Mouse (Mus musculus): ENCODE results near the gene Eva1a. TPM values are rescaled to one million over a fixed set of nuclear protein-coding genes. Genes with fewer than 3 reads are reported as not detected.

Eva1a gene
- polyA plus RNA-seq, 3 experiments from 2014 or later, result not detected

DNA sequence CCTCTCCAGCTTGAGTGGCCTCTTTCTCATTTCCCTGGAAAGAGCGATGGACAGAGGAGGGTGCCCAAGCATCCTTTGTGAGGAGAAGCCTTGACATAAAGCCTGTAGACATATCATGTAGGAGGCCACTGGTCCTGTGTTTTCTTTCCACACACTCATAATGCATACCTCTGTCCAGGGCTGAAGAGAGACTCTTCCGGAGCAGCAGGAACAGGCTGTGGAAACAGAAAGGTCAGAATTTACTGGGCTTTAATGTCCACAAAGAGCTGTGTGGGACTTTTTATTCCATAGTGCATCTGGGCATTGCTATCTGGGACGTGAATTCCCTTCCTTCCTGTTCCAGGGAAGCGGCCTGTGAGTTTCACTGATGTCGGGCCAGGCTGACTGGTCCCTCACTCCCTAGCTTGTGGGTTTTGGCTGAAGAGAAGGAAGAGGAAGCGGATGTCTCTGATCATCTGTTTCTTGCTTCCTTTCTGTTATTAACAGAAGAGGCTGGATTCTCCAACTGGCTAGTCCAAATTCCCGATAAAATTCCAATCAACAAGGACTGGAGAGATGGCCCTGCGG is 25.8 kb downstream of the Eva1a start:
- ATAC-seq, result no peak

DNA sequence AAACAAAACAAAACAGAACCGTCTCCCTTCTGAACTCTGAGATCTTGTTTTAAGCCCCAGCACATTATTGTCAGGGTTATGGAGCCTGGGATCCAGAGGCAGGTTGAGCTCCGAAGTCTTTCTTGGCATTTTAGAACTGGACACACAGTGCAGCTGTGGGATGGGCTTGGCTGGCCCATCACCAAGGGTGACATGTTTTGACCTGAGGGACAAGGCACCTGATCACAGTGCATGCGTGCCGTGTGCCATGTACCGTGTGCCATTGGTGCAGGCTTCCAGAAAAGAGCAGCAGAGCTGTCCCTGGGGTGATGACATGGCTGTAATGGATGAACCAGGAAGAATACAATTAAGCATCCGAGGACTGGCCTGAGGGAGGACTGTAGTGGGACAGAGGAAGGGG is 29.6 kb downstream of the Eva1a start:
- ATAC-seq, result no peak

DNA sequence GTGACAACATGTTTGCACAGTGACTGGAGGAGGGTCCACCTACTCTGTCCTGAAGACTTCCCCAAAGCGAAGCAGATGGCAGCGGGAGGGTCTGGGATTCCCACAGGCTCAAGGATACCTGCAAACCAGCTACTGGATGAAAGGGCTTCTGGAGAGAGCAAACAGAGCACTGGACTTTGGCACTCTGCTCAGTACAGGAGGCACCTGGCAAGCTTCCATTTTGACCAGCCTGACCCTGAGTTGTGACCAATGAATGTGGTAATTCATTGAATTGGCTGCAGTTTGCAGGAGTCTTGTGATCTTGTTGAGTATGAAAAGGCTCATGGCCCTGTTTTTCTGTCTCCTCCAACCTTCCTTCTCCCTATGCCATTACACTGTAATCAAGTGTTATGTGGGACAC is 32.2 kb downstream of the Eva1a start:
- no peak for ATAC-seq

DNA sequence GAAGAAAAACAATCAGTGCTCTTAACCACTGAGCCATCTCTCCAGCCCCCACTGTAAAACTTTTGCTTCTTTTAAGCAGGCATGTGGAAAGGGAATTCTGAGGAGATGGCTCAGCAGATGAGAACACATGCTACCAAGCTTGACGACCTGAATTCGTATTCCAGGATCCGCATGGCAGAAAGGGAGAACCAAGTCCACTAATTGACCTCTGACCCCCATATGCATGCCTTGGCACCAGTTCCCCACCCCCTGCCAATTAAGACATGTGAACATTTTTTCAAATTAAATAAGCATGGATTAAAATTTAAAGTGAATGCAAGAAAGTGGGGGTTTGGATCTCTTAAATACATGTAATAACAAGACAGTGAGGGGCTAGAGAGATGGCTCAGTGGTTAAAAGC is 32.7 kb downstream of the Eva1a start:
- ATAC-seq, result no peak

DNA sequence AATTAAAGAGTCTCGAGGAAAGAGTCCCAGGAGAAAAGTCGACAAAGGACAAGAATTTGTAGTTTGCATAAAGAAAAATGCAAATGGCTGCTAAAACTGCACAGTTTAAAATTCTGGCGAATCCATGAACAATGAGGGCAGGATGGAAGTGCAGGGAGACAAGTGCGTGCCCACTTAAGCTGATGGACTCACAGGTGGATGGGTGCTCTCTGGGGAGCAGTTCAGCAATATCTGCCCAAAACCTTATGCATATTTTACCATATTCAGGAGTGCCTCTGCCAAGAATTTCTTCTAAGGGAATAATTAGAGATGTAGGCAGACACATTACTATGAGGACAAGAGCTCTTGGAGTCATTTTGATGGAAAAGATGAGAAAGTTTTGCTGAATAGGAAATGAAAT is 35.5 kb downstream of the Eva1a start:
- ATAC-seq, result no peak

DNA sequence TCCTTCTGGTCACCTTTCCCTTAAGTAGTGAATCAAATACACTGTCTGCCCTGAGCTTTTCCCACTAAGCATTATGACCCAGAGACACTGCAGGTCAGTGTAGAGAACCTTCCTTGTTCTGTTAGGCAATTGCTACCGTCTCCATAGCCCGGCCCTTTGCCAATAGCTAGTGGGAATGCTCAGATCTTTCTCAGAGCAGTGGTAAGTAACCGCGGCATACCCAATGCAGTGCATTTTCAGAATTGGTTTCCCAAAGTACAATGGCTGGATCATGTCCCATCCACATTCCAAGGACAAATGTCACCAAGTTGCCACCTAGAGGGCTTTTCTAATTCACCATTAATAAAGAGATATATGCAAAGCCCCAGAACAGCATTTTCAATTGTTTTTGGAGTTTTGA is 38.0 kb downstream of the Eva1a start:
- ATAC-seq, result no peak

DNA sequence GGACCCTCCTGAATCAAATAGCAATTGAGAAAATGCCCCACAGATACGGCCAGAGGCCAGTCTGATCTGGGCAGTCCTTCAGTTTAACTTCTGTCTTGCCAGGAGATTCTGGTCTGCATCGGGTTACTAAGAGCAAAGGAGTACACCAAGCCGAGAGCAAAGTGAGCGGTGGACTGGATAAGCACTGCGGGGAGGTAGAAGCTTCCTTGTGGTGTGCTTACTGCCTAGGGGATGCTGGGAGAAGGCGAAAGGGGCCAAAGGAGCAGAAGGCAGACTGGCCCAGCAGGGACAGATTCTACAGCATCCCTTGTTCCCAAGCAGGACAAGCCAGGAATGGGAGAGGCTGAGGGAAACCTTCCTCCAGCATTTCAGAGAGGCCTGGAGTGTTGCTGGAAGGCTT is 42.8 kb downstream of the Eva1a start:
- no peak for ATAC-seq

DNA sequence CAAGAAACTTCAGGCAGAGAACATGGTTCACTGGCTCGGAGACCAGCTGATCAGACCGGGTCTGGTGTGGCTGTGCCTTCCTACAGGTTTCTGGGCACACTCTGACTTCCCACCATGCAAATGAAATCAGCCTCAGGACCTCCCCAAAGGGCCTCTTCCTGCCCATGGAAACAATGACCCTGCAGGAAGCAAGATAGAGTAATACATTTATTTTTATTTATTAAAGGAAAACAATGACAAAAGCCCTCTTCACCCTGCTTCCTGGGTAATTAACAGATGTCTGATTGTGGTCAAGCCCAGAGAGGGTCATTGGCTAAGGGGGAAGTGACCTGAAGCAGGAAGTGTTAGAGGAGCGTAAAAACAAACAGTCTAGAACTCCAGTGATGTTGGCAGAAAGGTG is 43.4 kb downstream of the Eva1a start:
- ATAC-seq, result no peak

DNA sequence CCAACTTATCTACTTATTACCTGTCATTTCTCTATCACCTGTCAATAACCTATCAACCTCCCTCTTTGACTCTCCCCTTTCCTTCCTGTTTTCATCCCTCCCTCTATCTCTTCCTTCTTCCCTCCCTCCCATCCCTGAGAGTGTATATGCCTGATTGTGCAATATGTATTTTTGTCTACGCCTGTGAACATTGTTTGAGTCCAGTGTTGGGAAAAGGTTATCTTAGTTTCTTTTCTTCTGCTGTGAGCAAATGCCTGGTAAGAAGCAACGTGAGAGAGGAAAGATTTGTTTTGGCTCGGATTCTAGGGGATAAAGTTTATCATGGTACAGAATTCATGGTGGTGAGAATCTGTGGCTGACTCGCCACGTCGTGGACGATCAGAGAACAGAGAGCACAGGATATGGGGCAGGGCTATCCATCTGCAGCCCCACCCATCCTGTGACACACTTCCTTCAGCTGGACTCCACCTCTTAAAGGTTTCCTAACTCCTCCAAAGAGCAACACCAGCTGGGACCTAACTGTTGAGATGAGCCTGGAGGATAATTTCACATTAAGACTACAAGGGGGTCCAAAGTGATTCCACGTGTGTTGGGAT is 44.6 kb downstream of the Eva1a start:
- ATAC-seq, result no peak

DNA sequence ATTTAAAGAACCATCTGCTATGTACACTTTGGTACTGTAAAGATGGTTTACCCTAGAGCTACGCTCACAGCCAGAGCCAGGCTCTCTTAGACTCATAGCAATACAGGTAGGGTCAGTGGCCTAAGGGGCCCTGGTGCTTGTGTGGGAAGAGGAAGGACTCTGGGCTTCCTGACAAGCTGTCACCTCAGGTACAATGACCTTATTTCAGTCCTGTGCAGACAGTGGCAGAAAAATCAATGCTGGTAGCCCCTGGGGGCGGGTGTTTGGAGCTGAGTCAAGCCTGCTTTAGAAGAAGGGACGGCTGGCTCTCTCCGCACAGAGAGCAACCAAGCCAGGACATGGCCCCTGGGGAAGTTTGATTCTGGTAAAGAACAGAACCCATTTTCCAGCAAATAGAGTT is 47.3 kb downstream of the Eva1a start:
- no peak for ATAC-seq

DNA sequence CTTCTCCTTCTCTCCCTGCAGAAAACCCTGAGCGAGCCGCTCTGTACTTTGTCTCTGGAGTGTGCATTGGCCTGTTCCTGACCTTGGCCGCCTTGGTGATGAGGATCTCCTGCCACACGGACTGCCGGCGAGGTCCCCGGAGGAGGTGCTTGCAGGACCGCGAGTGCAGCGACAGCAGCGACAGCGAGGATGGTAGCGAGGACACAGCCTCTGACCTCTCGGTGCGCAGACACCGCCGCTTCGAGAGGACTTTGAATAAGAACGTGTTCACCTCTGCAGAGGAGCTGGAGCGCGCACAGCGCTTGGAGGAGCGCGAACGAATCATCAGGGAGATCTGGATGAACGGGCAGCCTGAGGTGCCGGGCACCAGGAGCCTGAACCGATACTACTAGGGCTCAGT is 50.9 kb downstream of the Eva1a start:
- ATAC-seq, result no peak

DNA sequence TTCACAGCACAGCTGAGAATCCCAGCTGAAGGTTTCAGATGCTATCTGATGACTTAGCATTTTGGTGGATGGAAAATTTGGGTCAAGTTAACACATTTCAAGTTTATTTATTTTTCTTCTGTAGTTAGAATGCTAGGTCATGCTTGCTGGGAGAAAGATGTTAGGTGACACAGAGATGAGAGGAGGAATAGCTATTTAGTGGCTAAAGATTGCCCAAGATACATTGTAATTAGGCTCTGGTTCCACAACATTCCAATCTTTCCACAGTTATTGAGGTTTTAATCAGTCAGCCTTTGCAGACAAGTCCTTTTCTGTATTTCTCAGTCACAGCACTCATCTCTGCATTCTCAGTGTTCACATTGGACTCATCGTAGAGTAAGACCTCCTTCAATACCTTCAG is 56.9 kb downstream of the Eva1a start:
- no peak for ATAC-seq

DNA sequence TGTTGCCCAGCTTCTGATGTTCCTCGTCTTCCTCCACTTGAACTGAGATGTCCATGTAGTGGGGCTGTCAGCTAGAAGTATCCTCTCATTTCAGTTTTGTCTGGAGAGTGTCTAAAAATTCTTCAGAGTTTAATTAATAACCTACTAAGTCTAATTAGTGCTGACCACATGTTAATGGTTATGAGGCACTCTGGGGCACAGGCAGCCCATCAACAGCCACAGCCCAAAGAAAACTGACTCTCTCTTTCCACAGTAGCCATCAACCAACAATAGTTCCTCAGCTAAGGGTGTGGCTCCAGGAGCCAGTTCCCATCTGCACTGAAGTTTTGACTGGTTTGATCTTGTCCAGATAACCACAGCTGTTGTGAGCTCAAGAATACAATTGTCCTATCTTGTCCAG is 57.6 kb downstream of the Eva1a start:
- no peak for ATAC-seq

DNA sequence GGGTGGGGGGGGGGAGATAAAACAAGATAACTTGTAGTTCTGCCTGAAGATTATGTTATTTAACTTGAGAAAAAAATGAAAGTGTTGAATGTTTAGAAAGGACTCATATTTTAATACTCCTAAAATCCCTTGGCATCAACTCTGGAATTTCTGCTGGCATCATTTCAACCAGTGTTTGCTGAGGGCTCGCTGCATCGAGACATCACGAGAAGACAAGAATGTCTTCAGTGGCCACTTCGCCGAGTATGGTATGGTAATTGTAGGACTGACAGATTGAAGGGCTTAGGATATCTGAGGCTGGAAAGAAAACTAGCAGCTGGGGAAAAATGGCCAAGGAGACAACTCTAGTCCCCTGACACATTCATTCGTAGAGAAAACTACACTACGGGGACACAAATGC is 69.6 kb downstream of the Eva1a start:
- no peak for ATAC-seq

DNA sequence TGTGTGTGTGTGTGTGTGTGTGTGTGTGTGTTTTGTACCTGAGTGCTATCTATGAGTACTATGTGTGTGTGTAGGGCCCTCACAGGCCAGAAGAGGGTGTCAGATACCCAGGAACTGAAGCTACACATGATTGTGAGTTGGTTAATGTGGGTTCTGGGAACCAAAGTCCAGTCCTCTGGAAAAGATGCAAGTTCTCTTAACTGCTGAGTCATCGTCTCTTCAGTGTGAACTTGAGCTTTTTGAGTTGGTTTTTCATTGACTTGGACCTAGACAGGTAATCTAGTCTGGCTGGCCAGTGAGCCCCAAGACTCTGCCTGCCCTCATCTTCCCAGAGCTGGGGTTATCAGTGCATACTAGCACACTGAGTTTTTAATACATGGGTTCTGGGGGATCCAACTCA is 70.3 kb downstream of the Eva1a start:
- ATAC-seq, result no peak

DNA sequence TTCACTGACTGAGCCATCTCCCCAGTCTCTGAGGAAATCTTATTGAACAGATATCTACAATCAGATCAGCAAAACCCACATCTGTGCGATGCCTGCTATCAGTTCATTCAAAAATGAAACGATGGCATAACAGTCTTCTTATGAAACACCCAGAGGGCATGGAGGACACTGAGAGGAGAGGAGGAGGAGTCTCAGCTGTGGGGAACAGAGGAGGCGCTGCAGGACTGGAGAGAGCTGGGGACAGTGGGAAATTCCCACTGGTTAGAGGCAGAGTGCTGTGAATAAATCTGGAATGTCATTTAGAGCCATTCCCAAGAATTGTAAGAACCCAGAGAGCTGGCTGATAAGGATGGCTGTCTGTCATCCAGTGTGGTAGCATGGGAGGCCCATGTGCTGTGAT is 70.7 kb downstream of the Eva1a start:
- ATAC-seq, result no peak

DNA sequence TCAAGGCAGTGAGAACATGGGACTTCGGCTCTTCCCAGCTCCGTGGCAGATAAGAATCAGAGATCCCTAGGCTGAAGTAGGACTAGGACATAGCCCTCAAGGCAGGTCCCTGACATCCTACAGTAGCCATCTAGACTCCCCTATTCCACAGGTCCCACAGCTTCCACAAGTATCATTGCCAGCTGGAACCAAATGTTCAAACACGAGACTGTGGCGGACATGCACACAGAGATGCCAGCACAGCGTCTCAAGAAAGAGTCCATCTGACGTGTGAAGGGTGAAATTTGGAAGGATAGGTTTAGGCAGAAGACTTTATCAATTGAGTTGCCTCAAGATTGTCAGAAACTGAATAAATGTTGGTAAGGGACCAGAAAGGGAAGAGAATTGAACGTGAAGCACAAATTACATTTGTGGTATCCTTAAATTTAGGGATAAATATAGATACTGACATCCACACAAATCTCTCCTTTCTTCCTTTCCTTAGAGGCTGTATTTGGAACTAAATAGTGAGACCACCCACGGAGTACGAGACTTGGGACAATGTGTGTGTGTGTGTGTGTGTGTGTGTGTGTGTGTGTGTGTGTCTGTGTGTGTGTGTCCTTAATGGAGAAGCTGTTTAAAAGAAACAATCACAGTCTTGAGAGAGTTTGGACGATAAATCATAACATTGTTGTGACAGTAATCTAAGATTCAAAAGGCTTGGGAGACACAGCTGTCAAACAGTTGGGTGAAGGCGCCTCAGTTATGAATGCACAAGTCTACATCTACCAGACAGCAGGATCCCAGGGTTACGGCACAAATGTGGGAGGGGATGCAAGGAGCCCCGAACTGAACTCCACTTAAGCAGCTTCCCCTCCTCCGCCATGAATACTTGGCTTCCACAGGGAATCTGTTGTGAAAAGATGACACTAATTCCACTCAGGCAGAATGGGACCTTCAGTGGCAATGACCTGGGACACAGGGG is 71.6 kb downstream of the Eva1a start:
- no peak for ATAC-seq

DNA sequence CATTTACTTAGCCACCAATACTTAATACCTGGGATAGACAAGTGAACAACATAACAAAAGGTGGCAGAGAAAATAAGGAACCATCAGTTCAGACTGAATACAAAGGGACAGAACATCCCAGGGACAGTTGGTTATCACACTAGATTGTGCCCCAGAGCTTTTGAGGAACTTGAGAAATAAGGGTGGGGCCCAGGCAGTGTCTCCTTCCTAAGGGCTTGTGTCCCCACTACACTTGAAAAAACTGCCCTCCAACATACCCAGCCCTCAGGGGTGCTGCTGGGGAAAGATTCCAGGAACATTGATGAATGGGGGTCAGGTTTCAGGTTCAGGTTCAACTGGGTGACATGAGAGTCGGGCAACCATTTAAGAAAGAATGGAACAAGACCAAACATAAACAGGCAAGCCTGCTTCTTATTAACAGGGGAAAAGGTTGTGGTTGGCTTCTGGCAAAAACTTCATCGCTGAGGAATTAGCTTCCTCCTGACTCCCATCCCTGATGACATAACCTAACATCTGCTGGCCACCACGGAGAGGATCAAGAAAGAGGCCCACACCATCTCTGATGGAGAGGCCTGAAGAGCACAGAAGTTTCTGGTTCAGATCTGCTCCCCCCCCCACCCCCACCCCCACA is 74.6 kb downstream of the Eva1a start:
- ATAC-seq, result no peak

DNA sequence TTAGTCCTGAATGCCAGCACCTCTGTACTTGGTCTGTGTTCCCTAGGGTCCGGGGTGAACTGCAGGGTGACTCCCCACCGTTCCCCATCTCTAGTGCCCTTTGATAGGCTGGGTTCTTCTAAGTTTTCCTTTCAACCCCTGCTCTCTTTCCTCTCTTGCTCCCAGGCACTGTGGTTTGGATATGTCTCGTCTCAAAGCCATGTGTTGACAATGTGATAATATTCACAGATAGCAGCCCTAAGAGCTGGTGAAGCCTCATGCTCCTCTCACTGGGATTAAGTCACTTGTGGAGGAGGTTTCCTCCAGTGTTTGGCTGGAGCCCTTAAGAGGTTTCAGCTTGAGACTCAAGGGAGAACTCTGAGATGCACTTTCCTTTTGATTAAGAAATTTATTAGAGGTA is 75.3 kb downstream of the Eva1a start:
- ATAC-seq, result no peak

DNA sequence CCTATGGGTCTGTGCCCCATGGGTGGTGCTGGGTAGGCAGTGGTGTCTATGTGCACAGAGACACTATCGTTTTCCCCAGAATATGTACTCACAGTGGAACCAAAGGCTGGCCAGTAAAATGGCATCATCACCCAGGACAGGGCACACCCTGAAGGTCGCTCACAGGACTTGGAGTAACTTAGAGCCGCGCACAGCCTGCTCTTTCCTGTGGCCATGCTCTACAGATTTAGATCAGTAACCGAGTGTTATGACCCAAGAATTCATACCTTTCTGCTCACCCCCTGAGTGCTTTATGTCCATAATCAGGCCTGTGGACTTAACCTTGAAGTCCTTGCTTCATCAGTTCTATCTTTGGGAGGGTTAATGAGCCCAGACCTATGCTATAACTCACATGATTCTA is 77.0 kb downstream of the Eva1a start:
- no peak for ATAC-seq

DNA sequence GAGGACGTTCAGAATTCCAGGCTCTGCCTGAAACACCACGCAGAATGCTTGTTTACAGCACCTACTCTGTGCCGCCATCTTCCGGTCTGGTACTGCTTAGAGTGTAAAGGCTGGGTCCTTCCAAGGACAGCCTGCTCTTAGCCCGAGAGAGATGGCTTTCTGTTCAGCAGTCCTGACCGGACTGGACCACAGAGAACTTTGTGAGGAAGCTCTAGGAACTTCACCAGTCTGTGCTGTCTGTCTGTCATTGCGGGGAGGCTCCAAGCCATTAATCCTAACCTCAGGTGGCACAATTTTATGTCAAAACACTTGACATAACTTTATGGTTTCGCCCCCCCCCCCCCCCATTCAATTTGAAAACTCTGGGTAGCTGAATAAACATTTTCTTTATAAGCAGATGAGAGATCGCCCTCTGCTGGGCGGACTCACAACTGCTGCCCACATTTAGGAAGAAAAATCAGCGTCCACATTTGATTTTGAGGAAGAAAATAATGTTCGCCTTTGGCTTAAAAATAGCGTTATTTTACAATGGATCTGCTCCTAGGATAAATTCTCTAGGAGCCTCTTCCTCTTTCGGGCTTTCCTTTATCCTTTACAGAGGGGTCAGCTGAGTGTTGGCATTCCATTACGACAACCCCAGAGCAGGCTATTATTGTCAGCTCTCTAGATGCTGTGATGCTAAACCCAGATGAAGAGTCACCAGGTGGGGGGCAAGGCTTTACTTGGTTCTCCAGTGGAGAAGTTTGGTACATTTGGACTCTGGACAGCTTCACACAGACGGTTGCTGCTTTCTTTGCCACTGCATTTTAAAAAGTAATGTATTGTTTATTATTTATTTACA is 78.7 kb downstream of the Eva1a start:
- no peak for ATAC-seq

DNA sequence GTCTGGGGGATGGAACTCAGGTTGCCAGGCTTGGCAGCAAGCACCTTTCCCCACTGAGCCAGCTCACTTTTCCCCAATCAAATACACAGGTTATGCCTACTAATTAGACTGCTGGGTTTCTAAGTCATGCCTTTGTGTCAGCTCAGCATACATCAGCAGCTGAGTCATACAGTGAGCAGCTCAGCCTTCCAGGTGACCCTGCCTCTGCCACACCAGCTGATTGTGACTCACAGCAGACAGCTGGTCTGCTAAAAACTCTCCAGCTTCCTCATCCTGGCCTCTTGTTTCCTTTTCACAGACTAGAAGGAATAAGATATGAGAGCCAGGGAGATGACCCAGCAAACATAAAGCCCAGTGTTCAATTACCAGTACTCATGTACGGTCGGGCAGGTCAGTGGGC is 84.3 kb downstream of the Eva1a start:
- no peak for ATAC-seq

DNA sequence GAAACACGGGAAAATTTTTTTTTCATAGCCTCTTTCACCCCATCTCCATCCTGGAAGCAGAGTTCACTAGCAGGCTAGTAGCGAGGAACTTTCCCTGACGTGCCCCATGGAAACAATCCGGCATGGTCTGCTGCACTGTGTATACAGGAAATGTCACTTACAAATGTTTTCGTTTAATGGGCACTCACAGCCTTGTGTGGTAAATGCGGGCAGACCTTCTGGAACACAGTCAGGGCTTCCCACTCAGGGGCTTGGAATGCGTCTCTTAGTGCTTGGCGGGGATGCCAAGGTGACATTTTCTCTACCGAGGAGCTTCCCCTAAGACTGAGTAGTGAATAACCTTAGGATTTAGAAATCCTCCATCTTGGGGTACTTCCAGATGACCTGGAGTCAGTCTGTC is 87.0 kb downstream of the Eva1a start:
- ATAC-seq, result no peak
